Mouse (Mus musculus): Measurements from ENCODE around the gene Ubp1. TPM values are rescaled to one million over a fixed set of nuclear protein-coding genes. Genes with fewer than 3 reads are reported as not detected.
A peak's percentile ranks its signal among the peaks of the same experiment; 100 is the strongest.

Gene Ubp1
- polyA plus RNA-seq, 1 experiment = 123 TPM

GRCm38 (mm10) chr9:114019012-114019762 lies 88.5 kb downstream of the Ubp1 start:
- no peak overlapping the region for H3K27ac ChIP-seq (ENCODE audit: insufficient read depth, low read length)

GRCm38 (mm10) chr9:114022141-114022540 lies 91.4 kb downstream of the Ubp1 start:
- H3K4me1 ChIP-seq (ENCODE audit: control insufficient read depth, insufficient read depth, low read length) = 0 out of 2 replicates have a peak, but pooled peaks cover 1% of the 10 kb centered on the region
- TF ChIP-seq POLR2A (IDR thresholded peaks at IDR 0.05; ENCODE audit: extremely low read depth, insufficient read depth, low read length) (no peak), CTCF (IDR thresholded peaks at IDR 0.05; ENCODE audit: extremely low read depth, insufficient read depth, low read length) (no peak)

More at GRCm38 (mm10) chr9:114019012-114019762, 88.5 kb downstream of the Ubp1 start:
- Histone ChIP-seq H3K4me3 (ENCODE audit: insufficient read depth, low read length) (no peak overlapping the region), H3K4me1 (ENCODE audit: control insufficient read depth, insufficient read depth, low read length) (no peaks in the 10 kb centered on the region)
- TF ChIP-seq CTCF (IDR thresholded peaks at IDR 0.05; ENCODE audit: extremely low read depth, insufficient read depth, low read length) (no peak), POLR2A (IDR thresholded peaks at IDR 0.05; ENCODE audit: extremely low read depth, insufficient read depth, low read length) (no peak)

GRCm38 (mm10) chr9:114025182-114025581 lies 94.4 kb downstream of the Ubp1 start:
- TF ChIP-seq CTCF (IDR thresholded peaks at IDR 0.05; ENCODE audit: extremely low read depth, insufficient read depth, low read length) = no peak
- no peak for TF ChIP-seq POLR2A (IDR thresholded peaks at IDR 0.05; ENCODE audit: extremely low read depth, insufficient read depth, low read length)
- H3K27ac ChIP-seq (ENCODE audit: insufficient read depth, low read length) = no peak overlapping the region

More at GRCm38 (mm10) chr9:114022141-114022540, 91.4 kb downstream of the Ubp1 start:
- H3K4me3 ChIP-seq (ENCODE audit: insufficient read depth, low read length) = no peak overlapping the region
- H3K27ac ChIP-seq (ENCODE audit: insufficient read depth, low read length) = no peak overlapping the region

GRCm38 (mm10) chr9:114025846-114026245 lies 95.1 kb downstream of the Ubp1 start:
- 0 out of 2 replicates have a peak overlapping the region, but pooled peaks have one; percentile 93 for H3K27ac ChIP-seq (ENCODE audit: insufficient read depth, low read length)
- TF ChIP-seq POLR2A (IDR thresholded peaks at IDR 0.05; ENCODE audit: extremely low read depth, insufficient read depth, low read length) (no peak), CTCF (IDR thresholded peaks at IDR 0.05; ENCODE audit: extremely low read depth, insufficient read depth, low read length) (no peak)

More at GRCm38 (mm10) chr9:114025182-114025581, 94.4 kb downstream of the Ubp1 start:
- Histone ChIP-seq H3K4me1 (ENCODE audit: control insufficient read depth, insufficient read depth, low read length) (0 out of 2 replicates have a peak, but pooled peaks cover 1% of the 10 kb centered on the region), H3K4me3 (ENCODE audit: insufficient read depth, low read length) (peak overlapping the region; percentile 70)

GRCm38 (mm10) chr9:114026261-114026934 lies 95.7 kb downstream of the Ubp1 start:
- Histone ChIP-seq H3K27ac (ENCODE audit: insufficient read depth, low read length) (peak overlapping the region; percentile 93), H3K4me3 (ENCODE audit: insufficient read depth, low read length) (peak overlapping the region; percentile 70), H3K4me1 (ENCODE audit: control insufficient read depth, insufficient read depth, low read length) (0 out of 2 replicates have a peak, but pooled peaks cover 1% of the 10 kb centered on the region)
- TF ChIP-seq POLR2A (IDR thresholded peaks at IDR 0.05; ENCODE audit: extremely low read depth, insufficient read depth, low read length) = peak; percentile 67
- TF ChIP-seq CTCF (IDR thresholded peaks at IDR 0.05; ENCODE audit: extremely low read depth, insufficient read depth, low read length) = no peak

More at GRCm38 (mm10) chr9:114025846-114026245, 95.1 kb downstream of the Ubp1 start:
- H3K4me1 ChIP-seq (ENCODE audit: control insufficient read depth, insufficient read depth, low read length) = 0 out of 2 replicates have a peak, but pooled peaks cover 1% of the 10 kb centered on the region
- peak overlapping the region; percentile 70 for H3K4me3 ChIP-seq (ENCODE audit: insufficient read depth, low read length)

Other genes starting within 250 kb of the Ubp1 start
- 45.7 and 48.4 TPM in 2 replicates for gene Pdcd6ip, start 222.7 kb upstream of the Ubp1 start, polyA plus RNA-seq (2012; rRNA removed)
- 124 TPM in 2 replicates for gene Clasp2, start 189.5 kb upstream of the Ubp1 start, polyA plus RNA-seq (2012; rRNA removed)
- gene Fbxl2, start 115.3 kb downstream of the Ubp1 start, polyA plus RNA-seq (2012; rRNA removed) = 64.4 and 68.9 TPM in 2 replicates
- gene Susd5, start 126.2 kb downstream of the Ubp1 start, polyA plus RNA-seq (2012; rRNA removed) = 4.3 and 4.4 TPM in 2 replicates